Mouse (Mus musculus) G1E (cell line): ENCODE results near the gene Mob4. TPM values are rescaled to one million over a fixed set of nuclear protein-coding genes. Genes with fewer than 3 reads are reported as not detected.

ENCODE experiments used
- ATAC-seq: 2 replicates; pipeline ENCODE4 v1.8.0; 2016; ENCODE audit warnings: mild to moderate bottlenecking; ENCODE audit not compliant: insufficient number of reproducible peaks, poor library complexity, low FRiP score, severe bottlenecking; ENCODE audit errors: extremely low read depth
- DNase-seq: peaks from one replicate; pipeline ENCODE4 v3.0.0; 2012; ENCODE audit warnings: low spot score
- H3K27me3 ChIP-seq: 2 replicates; pipeline ENCODE4 v1.6.1; 2012; ENCODE audit warnings: mild to moderate bottlenecking, low read length, inconsistent platforms; ENCODE audit not compliant: insufficient read depth
- H3K36me3 ChIP-seq: replicated peaks from 2 replicates; pipeline ENCODE3; 2012; ENCODE audit warnings: mild to moderate bottlenecking, inconsistent platforms
- H3K4me1 ChIP-seq: 2 replicates; pipeline ENCODE4 v1.6.1; 2012; ENCODE audit warnings: low read depth, low read length, inconsistent platforms, mixed read lengths; ENCODE audit not compliant: insufficient read depth
- H3K4me3 ChIP-seq: 2 replicates; pipeline ENCODE4 v1.5.1; 2012; ENCODE audit warnings: low read depth, mild to moderate bottlenecking, inconsistent platforms, low read length, moderate library complexity, mixed read lengths
- H3K9me3 ChIP-seq: replicated peaks from 2 replicates; pipeline ENCODE4 v1.6.1; 2012; ENCODE audit warnings: inconsistent platforms
- CTCF ChIP-seq: IDR thresholded peaks from 2 replicates; pipeline ENCODE4 v1.5.1; 2012; ENCODE audit warnings: low read depth, low read length, inconsistent platforms, mixed read lengths
- GATA1 ChIP-seq: IDR thresholded peaks from 2 replicates; pipeline ENCODE4 v1.6.1; 2012; ENCODE audit warnings: borderline replicate concordance, low read length, inconsistent platforms, mixed read lengths
- GATA2 ChIP-seq: IDR thresholded peaks from 2 replicates; pipeline ENCODE4 v1.6.1; 2012; ENCODE audit warnings: low read depth, low read length, inconsistent platforms, borderline replicate concordance
- POLR2AphosphoS5 ChIP-seq: IDR thresholded peaks from 2 replicates; pipeline ENCODE4 v1.6.1; 2012; ENCODE audit warnings: low read depth, low read length, inconsistent platforms; ENCODE audit not compliant: insufficient replicate concordance
- TAL1 ChIP-seq: conservative IDR thresholded peaks from 2 replicates; pipeline ENCODE4 v1.6.1; 2012; ENCODE audit warnings: low read depth, low read length, inconsistent platforms, mixed read lengths
- polyA plus RNA-seq: library from polyadenylated mRNA; stranded (reverse); fragments of >175 nt; gene quantifications from 2 replicates; pipeline ENCODE4 v1.2.3, GENCODE M21; 2012
- total RNA-seq, 2 experiments: library from RNA; stranded (forward) in 1 of 2; stranded (reverse) in 1 of 2; fragments of 200-1000 nt in 1 of 2; fragments of >200 nt in 1 of 2; fragmentation: Nextera tagmentation in 1 of 2; gene quantifications; 2 replicates each; pipeline ENCODE4 v1.2.3; 2014 to 2017

Mob4 gene
- total RNA-seq (2014; fragmentation: Nextera tagmentation) (65.2 and 69.4 TPM in 2 replicates), total RNA-seq (2017) (98.7 and 124 TPM in 2 replicates), polyA plus RNA-seq (7.7 TPM in 2 replicates)

- Histone ChIP-seq H3K4me1 (peaks cover 33% of the 10 kb centered on the region), H3K36me3 (peaks cover 24% of the 10 kb centered on the region), H3K4me3 (peak within 1 kb of the TSS; percentile 98), H3K27me3 (no peaks in the 10 kb centered on the region), H3K9me3 (no peaks in the 10 kb centered on the region)
- TF ChIP-seq GATA1 (no peak), GATA2 (no peak)
- DNase-seq (peak; percentile 96), ATAC-seq (peak; percentile 85)
These were observed at the start of gene Mob4 for GRCm38 (mm10) chr1:55130943-55131401. TSS of gene Mob4 (plus strand) at chr1:55131231.

GRCm38 (mm10) chr1:55082106-55082505, 48.9 kb upstream of the Mob4 start:
- no peaks in the 10 kb centered on the region for H3K27me3 ChIP-seq
- peaks cover 82% of the 10 kb centered on the region for H3K36me3 ChIP-seq
- H3K4me1 ChIP-seq, result peaks cover 63% of the 10 kb centered on the region
- H3K9me3 ChIP-seq, result no peaks in the 10 kb centered on the region
- no peak for ATAC-seq
- H3K4me3 ChIP-seq, result no peak overlapping the region
- TF ChIP-seq POLR2AphosphoS5 (no peak), GATA2 (no peak), CTCF (no peak), TAL1 (no peak), GATA1 (no peak)
- no peak for DNase-seq

- peaks cover 65% of the 10 kb centered on the region for H3K36me3 ChIP-seq
- peaks cover 55% of the 10 kb centered on the region for H3K4me1 ChIP-seq
- DNase-seq (no peak), ATAC-seq (no peak)
- TF ChIP-seq TAL1 (no peak), GATA2 (no peak), GATA1 (no peak), POLR2AphosphoS5 (no peak)
- H3K27me3 ChIP-seq, result no peaks in the 10 kb centered on the region
- H3K9me3 ChIP-seq, result no peaks in the 10 kb centered on the region
- H3K4me3 ChIP-seq, result peak overlapping the region; percentile 91
These were observed 45.2 kb upstream of the Mob4 start for GRCm38 (mm10) chr1:55085781-55086366.

- H3K4me1 ChIP-seq, result peaks cover 52% of the 10 kb centered on the region
- TF ChIP-seq GATA2, result no peak
- DNase-seq, result no peak
- no peaks in the 10 kb centered on the region for H3K27me3 ChIP-seq
- H3K9me3 ChIP-seq, result no peaks in the 10 kb centered on the region
- H3K4me3 ChIP-seq, result peak overlapping the region; percentile 91
- ATAC-seq, result no peak
- peaks cover 62% of the 10 kb centered on the region for H3K36me3 ChIP-seq
These were observed 44.1 kb upstream of the Mob4 start for GRCm38 (mm10) chr1:55086868-55087400.

GRCm38 (mm10) chr1:55087401-55087904, 43.6 kb upstream of the Mob4 start:
- Histone ChIP-seq H3K36me3 (peaks cover 60% of the 10 kb centered on the region), H3K9me3 (no peaks in the 10 kb centered on the region), H3K4me3 (peak overlapping the region; percentile 91), H3K4me1 (peaks cover 55% of the 10 kb centered on the region), H3K27me3 (no peaks in the 10 kb centered on the region)
- TF ChIP-seq CTCF (no peak), POLR2AphosphoS5 (0 out of 2 replicates have a peak, but pooled peaks have one; percentile 69)
- ATAC-seq (no peak), DNase-seq (peak; percentile 47)

GRCm38 (mm10) chr1:55087932-55088610, 43.0 kb upstream of the Mob4 start, which contains the start of the genes Hspe1 and Hspd1:
TSS of gene Hspe1 (plus strand) at chr1:55088132.
TSS of gene Hspd1 (minus strand) at chr1:55088243.
- H3K36me3 ChIP-seq, result peaks cover 57% of the 10 kb centered on the region
- ATAC-seq (peak; percentile 89), DNase-seq (peak; percentile 97)
- no peaks in the 10 kb centered on the region for H3K9me3 ChIP-seq
- H3K4me1 ChIP-seq, result peaks cover 56% of the 10 kb centered on the region
- no peak for TF ChIP-seq CTCF
- no peak for TF ChIP-seq TAL1
- no peak for TF ChIP-seq POLR2AphosphoS5
- no peak for TF ChIP-seq GATA1
- TF ChIP-seq GATA2, result no peak
- peak within 1 kb of the TSS; percentile 91 for H3K4me3 ChIP-seq
- H3K27me3 ChIP-seq, result no peaks in the 10 kb centered on the region
